Mouse (Mus musculus): Measurements from ENCODE around the gene Tlr4. TPM values are rescaled to one million over a fixed set of nuclear protein-coding genes. Genes with fewer than 3 reads are reported as not detected.

Gene Tlr4
- 1 to 10 TPM; 2.2 to 4.2 TPM for polyA plus RNA-seq (2017; shearing (Covaris generic))

GRCm38 (mm10) chr4:66827463-66828162 lies at the start of gene Tlr4:
Gene Tlr4 (plus strand): TSS chr4:66827584.

All from inflammation-experienced regulatory T-cells (primary cell).